Mouse (Mus musculus) urinary bladder, postnatal 14 days (tissue): ENCODE results near the gene Mx1.

Source experiments
- DNase-seq: peaks from one replicate; pipeline ENCODE4 v3.0.0; 2021; ENCODE audit warnings: low spot score

The Mx1 gene

GRCm38 (mm10) chr16:97443670-97444263 lies 18.9 kb downstream of the Mx1 start:
- peak; percentile 60 for DNase-seq

GRCm38 (mm10) chr16:97441967-97442366 lies 20.7 kb downstream of the Mx1 start:
- DNase-seq = no peak

- no peak for DNase-seq
Observed at GRCm38 (mm10) chr16:97438191-97438590, 24.5 kb downstream of the Mx1 start.

GRCm38 (mm10) chr16:97437448-97438056 lies 25.2 kb downstream of the Mx1 start:
- DNase-seq = no peak

GRCm38 (mm10) chr16:97434206-97434605 lies 28.5 kb downstream of the Mx1 start:
- no peak for DNase-seq

- DNase-seq = peak; percentile 49
Observed at GRCm38 (mm10) chr16:97431328-97431727, 31.4 kb downstream of the Mx1 start.

GRCm38 (mm10) chr16:97430091-97430490 lies 32.6 kb downstream of the Mx1 start:
- DNase-seq = no peak

- no peak for DNase-seq
Observed at GRCm38 (mm10) chr16:97428026-97428425, 34.7 kb downstream of the Mx1 start.

- no peak for DNase-seq
Observed at GRCm38 (mm10) chr16:97423627-97424026, 39.1 kb downstream of the Mx1 start.

- DNase-seq = no peak
Observed at GRCm38 (mm10) chr16:97421671-97422070, 41.0 kb downstream of the Mx1 start.

GRCm38 (mm10) chr16:97418749-97419453 lies 43.8 kb downstream of the Mx1 start:
- DNase-seq = no peak

GRCm38 (mm10) chr16:97417896-97418542 lies 44.7 kb downstream of the Mx1 start:
- peak; percentile 75 for DNase-seq

GRCm38 (mm10) chr16:97405476-97406012 lies 57.2 kb downstream of the Mx1 start:
- DNase-seq = no peak

GRCm38 (mm10) chr16:97402213-97402785 lies 60.4 kb downstream of the Mx1 start:
- no peak for DNase-seq

- DNase-seq = no peak
Observed at GRCm38 (mm10) chr16:97401741-97402140, 61.0 kb downstream of the Mx1 start.

GRCm38 (mm10) chr16:97399991-97400390 lies 62.7 kb downstream of the Mx1 start:
- no peak for DNase-seq

GRCm38 (mm10) chr16:97397945-97398531 lies 64.7 kb downstream of the Mx1 start:
- no peak for DNase-seq
